Mouse (Mus musculus) left cerebral cortex, adult 8-10 months (tissue): ENCODE results near the gene Hyal2. TPM values are rescaled to one million over a fixed set of nuclear protein-coding genes. Genes with fewer than 3 reads are reported as not detected.
A peak's percentile ranks its signal among the peaks of the same experiment; 100 is the strongest.

ENCODE experiments used
- DNase-seq, 2 experiments: peaks; one replicate each; pipeline ENCODE4 v3.0.0; 2022; ENCODE audit warnings: low spot score in 2 of 2
- total RNA-seq, 4 experiments: library from RNA; stranded (reverse); gene quantifications; 2 replicates each; pipeline ENCODE4 v1.2.4; 2022

Hyal2 gene
- total RNA-seq, 4 experiments from 2014 or later, result 13.0 to 18.0 (median 15.4) TPM

DNA sequence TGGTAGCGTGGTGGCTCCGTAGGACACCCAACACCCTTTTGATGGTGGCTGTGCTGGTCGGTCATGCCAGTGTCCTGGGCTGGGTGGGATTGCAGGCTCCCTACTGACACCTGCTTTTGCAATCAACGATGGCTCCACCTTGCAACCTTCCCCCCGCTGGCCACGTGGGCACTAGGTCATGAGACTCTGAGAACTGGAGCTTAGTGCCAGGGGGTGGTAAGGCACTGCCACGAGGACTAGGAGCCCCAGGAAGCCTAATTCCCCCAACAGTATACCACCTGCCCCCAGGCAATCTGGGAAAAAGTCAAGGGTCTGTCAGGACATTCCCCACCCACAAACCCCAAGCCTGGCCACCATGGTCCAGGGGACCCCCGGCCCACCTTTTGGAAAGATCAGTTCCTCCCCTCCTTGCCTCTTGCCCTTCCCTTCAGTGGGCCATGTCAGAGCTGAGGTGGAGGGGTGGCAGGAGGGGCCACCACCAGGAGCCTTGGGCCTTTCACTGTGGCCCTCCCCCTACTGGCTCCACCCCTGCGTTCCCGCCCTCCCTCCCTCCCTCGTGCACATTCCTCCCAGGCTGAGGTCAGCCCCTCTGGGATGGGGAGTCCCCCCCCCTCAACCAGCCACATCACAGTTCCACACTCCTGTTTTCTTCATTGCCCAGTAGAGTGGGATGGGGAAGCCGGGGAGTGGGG lies 41.1 kb downstream of the Hyal2 start, which contains the start of gene Sema3b:
Sema3b (minus strand) TSS at position 489 of the 692 bp plus-strand sequence.
- no peak for DNase-seq

DNA sequence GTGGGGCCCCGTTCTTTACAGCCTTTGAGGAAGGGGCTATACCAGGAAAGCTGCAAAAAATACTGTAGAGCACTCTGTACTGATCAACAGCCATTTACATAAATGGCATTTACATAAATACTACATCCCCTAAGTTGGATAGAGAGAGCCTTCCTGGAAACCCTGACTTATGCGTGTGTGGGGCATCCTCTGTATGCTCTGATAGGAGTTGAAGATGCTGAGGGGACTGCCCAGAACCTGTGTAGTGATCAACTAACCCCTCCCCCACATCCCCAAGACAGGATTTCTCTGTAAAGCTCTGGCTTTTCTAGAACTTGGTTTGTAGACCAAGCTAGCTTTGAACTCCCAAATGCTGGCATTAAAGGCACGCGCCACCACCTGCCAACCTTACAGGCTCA lies 41.7 kb downstream of the Hyal2 start:
- DNase-seq, result no peak

DNA sequence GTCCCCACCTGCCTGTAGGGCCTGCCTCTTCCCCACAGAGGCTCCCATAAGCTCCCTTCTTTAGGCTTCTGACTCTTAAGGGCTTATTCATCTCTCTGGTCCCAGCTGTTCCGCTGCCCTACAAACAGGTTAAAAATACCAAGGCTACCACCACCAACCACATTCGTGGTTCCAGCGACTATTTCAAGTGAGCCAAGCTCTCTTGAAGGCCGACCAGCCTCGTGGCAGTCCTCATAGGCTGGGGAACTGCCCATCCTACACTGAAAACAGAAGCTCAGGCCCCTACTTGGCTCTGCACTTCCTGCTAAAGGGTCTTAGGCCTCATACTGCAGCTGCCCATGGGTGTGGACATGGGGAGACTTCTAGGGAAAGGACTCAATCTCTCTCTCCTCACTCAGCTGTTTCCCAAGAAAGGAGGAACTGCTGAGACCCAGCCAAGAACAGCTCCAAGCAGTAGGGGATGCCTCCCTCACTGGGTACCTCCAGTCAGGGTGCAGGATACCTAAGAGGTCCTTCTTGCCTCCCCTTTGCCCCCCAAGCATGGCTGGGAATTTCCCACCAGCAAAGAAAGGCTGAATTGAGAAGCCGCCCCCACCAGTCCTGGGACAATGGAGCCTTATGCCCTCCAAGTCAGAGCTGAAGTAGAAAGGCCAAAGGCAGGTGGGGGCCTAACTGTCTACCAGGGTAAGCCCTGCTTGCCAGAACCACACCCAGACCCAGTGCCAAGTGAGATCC lies 43.9 kb downstream of the Hyal2 start:
- DNase-seq, result no peak

DNA sequence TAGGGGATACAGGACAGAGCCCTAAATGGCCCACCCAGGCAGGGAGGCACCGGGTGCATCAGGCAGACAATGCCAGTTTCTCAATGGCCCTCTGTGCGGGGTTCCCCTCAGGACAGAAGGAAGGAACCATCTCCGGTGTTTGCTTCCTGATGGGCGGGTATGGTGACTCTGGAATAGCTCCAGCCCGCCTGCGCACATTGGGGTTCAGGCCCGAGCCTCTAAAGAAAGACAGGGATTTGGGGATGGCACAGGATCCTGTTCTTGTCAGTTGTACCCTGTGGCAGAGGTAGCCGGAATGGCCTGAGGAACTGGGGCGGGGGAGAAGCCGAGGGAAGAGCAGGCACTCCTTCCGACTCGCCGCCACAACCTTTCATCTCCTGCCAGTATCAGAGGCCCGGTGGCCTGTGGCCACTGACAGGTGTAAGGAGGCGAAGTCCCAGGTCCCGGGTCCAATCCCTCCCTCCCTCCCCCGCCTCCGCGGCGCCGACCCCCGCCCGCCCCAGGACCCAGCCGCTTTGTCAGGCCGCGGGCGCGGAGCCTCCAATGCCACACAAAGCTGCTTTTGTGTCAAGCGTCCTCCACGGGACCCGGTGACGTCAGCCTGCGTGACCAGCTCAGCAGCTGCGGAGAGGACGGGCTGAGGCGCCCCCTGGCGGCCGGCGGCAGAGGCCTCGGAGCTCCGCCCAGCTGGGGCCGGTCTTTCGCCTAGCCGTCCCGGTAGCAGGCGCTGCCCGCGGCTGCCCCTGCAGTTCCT lies 44.6 kb downstream of the Hyal2 start:
- peak; percentile 97 to 98 for DNase-seq

DNA sequence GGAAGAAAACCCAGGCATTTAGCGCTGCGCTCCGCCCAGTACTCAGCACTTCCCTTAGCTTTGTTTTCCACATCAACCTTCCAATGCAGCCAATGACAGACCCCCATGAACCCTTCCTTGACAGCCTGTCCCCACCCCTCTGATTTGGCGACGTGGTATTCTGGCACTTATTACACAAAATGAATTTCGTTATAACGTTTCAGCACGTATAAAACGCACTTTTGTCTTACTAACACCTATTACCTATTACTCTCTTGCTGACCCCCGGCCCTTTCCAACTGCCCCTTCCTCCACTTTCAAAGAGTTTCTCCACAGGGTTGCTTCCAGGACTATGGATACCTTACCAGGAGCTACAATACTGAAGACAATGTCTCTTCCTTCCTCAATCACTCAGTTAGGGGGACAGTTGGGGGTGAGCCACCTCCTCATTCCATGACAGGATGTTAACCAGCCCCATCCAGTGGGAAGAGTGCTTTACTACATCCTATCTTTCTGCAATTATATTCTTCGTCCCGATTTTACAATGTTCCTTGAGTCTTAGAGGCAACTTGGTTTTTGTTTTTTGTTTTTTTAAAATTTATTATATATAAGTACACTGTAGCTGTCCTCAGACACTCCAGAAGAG lies 45.3 kb downstream of the Hyal2 start:
- no peak for DNase-seq

DNA sequence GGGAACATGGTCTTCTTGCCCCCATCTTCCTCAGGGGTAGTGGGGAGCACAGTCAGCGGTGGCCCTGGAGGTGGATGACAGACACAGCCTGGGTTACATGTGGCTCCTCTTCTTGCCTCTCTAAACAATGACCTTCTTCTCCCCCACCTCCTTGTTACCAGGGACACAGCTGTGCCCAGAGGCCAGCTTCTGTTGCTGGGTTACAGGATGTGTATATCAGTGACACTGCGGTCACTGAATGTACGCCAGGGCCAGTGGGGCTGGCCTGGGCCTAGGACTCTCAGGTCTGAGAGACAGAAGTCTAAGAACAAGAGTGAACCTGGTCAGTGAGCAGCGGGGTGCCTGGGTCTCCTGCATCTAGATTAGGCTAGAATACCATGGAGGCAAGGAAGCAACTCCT lies 47.3 kb downstream of the Hyal2 start:
- no peak for DNase-seq

DNA sequence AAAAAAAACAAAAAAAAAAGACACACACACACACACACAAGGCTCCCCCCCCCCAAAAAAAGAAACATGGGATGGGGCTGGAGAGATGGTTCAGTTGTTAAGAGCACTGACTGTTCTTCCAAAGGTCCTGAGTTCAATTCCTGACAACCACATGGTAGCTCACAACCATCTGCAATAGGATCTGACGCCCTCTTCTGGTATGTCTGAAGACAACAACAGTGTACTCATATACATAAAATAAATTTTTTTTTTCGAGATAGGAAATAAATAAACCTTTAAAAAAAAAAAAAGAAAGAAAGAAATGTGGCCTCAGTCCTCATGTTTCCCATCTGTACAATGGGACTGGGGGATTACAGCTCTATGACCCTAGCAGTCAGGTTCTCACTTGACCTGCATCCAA lies 49.7 kb downstream of the Hyal2 start:
- DNase-seq, result no peak

DNA sequence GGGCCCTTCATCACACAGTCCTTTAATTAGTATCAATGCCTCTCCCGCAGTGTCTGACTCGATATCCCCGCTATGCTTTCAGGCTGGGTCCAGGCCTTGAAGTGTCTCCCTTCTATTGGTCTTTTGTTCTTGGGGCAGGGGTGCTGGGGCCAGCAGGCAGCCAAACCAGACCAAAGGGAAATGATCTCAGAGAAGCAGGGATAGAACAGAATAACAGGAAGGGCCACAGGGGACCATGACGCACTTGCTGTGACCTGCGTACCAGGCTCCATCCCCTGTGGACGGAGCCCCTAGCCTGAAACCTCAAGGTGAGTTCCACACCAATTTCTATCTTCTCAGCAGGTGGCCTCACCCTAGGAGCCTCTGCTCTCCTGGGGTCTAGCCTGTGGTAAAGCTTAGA lies 50.4 kb downstream of the Hyal2 start:
- DNase-seq, result no peak

DNA sequence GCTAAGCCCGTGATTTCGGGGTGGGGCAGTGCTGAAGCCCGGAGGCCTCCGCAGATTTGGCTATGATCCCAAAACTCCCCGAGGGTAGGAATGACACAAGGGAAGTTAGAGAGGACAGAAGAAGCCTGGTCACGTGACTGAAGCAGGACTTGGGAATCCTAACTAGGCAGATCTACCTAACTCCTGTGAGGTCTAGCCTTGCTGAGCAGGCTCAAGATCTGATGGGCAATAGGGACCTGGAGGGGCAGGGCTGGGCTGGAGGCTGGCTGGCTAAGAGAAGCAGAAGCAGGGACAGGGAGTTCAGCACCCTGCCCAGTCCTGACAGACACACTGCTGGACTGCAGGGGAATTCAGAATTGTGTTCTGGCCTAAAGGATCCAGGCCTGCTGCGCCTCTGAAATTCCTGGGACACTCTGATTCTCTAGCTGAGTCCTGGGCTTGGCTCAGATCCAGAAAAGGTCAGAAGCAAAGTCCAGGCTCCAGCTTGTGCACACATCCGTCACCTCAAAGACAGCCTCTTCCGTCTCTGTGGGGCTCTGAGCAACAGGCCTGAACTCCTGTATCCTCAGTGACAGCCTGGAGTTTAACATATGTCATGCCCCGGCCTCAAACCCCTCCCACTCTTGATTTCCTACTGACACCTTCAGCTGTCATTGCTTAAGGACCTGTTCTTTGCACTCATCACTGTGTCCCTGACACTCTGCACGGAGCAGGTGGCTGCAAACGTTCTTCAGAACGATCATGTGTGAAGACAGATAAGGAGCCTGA lies 51.2 kb downstream of the Hyal2 start:
- DNase-seq, result no peak

DNA sequence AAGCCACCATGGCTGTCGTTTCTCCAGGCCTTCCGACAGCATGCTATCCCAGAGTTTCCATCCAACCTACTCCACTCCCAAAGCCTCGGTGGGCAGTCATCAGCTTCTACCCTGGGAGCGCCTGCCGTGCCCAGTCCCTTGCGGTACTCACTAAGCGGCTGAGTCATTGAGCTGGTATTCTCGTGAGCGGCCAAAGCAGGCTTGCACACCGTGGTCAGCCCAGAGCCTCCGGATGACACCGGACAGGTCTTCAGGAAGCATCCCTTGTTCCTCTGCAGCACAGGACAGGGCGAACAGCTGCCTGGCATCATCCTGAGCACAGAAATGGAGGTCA lies 51.8 kb downstream of the Hyal2 start:
- no peak for DNase-seq

DNA sequence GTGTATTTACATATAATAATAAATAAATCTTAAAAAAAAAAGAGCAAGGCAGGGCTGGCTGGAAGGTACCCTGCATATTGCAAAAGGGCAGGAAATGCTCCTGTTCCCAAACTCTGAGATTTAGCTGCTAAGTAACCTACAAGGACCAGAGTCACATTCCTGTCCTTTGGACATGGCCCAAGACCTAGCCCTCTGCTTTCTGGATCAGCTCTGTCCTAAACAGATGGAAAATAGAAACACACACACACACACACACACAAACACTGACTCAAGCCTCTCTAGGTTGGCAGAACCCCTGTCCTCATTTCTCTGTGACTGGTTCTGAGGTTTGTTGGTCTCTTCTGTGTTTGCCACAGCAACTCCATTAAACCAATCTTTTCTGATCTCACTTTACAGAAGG lies 53.2 kb downstream of the Hyal2 start:
- DNase-seq, result no peak

Other genes starting within 250 kb of the Hyal2 start
- gene Hemk1, start 229.6 kb upstream of the Hyal2 start, total RNA-seq, result 10 to 100 TPM; 14.9 to 20.6 (median 18.7) TPM
- gene 6430571L13Rik, start 227.3 kb upstream of the Hyal2 start, total RNA-seq, result 1 to 10 TPM; 5.6 to 7.1 (median 6.2) TPM
- gene Cacna2d2, start 168.3 kb upstream of the Hyal2 start, total RNA-seq, result 10 to 100 TPM; 37.3 to 49.0 (median 44.8) TPM
- 10 to 100 TPM; 36.2 to 37.2 (median 36.9) TPM for gene Tmem115, start 34.0 kb upstream of the Hyal2 start, total RNA-seq
- gene Cyb561d2, start 25.8 kb upstream of the Hyal2 start, total RNA-seq, result 10 to 100 TPM; 16.3 to 20.6 (median 19.2) TPM
- gene Nprl2, start 25.7 kb upstream of the Hyal2 start, total RNA-seq, result 10 to 100 TPM; 40.8 to 42.3 (median 41.8) TPM
- gene Zmynd10, start 20.6 kb upstream of the Hyal2 start, total RNA-seq, result 1 to 10 TPM; 5.1 to 8.3 (median 6.3) TPM
- 10 to 100 TPM; 15.8 to 18.5 (median 16.9) TPM for gene Rassf1, start 16.4 kb upstream of the Hyal2 start, total RNA-seq
- gene Tusc2, start 4.7 kb upstream of the Hyal2 start, total RNA-seq, result 10 to 100 TPM; 90.7 to 97.1 (median 92.8) TPM
- 1 to 10 TPM; 4.9 to 9.5 (median 6.8) TPM for gene Hyal1, start 9.0 kb downstream of the Hyal2 start, total RNA-seq
- 10 to 100 TPM in 3 of 4 experiments, 1 to 10 TPM in 1; 9.1 to 17.4 (median 13.3) TPM for gene Naa80, start 10.9 kb downstream of the Hyal2 start, total RNA-seq
- gene Hyal3, start 12.9 kb downstream of the Hyal2 start, total RNA-seq, result 1 to 10 TPM; 1.0 to 1.7 (median 1.1) TPM
- gene Ifrd2, start 19.7 kb downstream of the Hyal2 start, total RNA-seq, result 10 to 100 TPM; 11.3 to 15.5 (median 15.3) TPM
- 1 to 10 TPM; 5.1 to 5.9 (median 5.3) TPM for gene Sema3b, start 41.3 kb downstream of the Hyal2 start, total RNA-seq
- gene Gnai2, start 67.4 kb downstream of the Hyal2 start, total RNA-seq, result 100 to 1,000 TPM; 239 to 252 (median 247) TPM
- 10 to 100 TPM; 82.5 to 94.5 (median 86.9) TPM for gene Slc38a3, start 101.6 kb downstream of the Hyal2 start, total RNA-seq
- 1 to 10 TPM in 1 of 4 experiments, under 1 TPM in 3; 0.32 to 1.0 (median 0.62) TPM for gene Gnat1, start 111.8 kb downstream of the Hyal2 start, total RNA-seq
- gene Sema3f, start 142.5 kb downstream of the Hyal2 start, total RNA-seq, result 10 to 100 TPM; 14.5 to 17.6 (median 16.0) TPM
- 100 to 1,000 TPM; 117 to 136 (median 126) TPM for gene Rbm5, start 203.1 kb downstream of the Hyal2 start, total RNA-seq